Mouse (Mus musculus): ENCODE data around the gene Zfp169. TPM values are rescaled to one million over a fixed set of nuclear protein-coding genes. Genes with fewer than 3 reads are reported as not detected.

Zfp169 gene
- polyA plus RNA-seq, 1 experiment = 15.2 TPM

- Histone ChIP-seq H3K27ac (ENCODE audit: insufficient read depth, low read length) (no peak overlapping the region), H3K4me3 (replicated peaks; ENCODE audit: insufficient read depth, low read depth, low read length) (no peak overlapping the region), H3K27me3 (ENCODE audit: control insufficient read depth, insufficient read depth, low read length) (no peaks in the 10 kb centered on the region), H3K4me1 (ENCODE audit: control insufficient read depth, insufficient read depth, low read length) (peaks cover 6% of the 10 kb centered on the region; the same call in 1 of the 2 replicates)
- DNase-seq = no peak
- TF ChIP-seq POLR2A (IDR thresholded peaks at IDR 0.05; ENCODE audit: borderline replicate concordance, insufficient read depth, low read length) (no peak), CTCF (IDR thresholded peaks at IDR 0.05; ENCODE audit: borderline replicate concordance, insufficient read depth, low read depth, low read length) (no peak)
- 92% methylated on average over 5 of the region's 5 CpGs for WGBS
These were observed 10.8 kb downstream of the Zfp169 start for GRCm38 (mm10) chr13:48502422-48502821.

- Histone ChIP-seq H3K27me3 (ENCODE audit: control insufficient read depth, insufficient read depth, low read length) (no peaks in the 10 kb centered on the region), H3K27ac (ENCODE audit: insufficient read depth, low read length) (no peak overlapping the region), H3K4me3 (replicated peaks; ENCODE audit: insufficient read depth, low read depth, low read length) (no peak overlapping the region), H3K4me1 (ENCODE audit: control insufficient read depth, insufficient read depth, low read length) (peaks cover 4% of the 10 kb centered on the region; the same call in 1 of the 2 replicates)
- no peak for DNase-seq
- 54% methylated on average over 4 of the region's 4 CpGs for WGBS
- TF ChIP-seq POLR2A (IDR thresholded peaks at IDR 0.05; ENCODE audit: borderline replicate concordance, insufficient read depth, low read length) = no peak
- no peak for TF ChIP-seq CTCF (IDR thresholded peaks at IDR 0.05; ENCODE audit: borderline replicate concordance, insufficient read depth, low read depth, low read length)
These were observed 14.6 kb downstream of the Zfp169 start for GRCm38 (mm10) chr13:48498676-48499075.

DNA sequence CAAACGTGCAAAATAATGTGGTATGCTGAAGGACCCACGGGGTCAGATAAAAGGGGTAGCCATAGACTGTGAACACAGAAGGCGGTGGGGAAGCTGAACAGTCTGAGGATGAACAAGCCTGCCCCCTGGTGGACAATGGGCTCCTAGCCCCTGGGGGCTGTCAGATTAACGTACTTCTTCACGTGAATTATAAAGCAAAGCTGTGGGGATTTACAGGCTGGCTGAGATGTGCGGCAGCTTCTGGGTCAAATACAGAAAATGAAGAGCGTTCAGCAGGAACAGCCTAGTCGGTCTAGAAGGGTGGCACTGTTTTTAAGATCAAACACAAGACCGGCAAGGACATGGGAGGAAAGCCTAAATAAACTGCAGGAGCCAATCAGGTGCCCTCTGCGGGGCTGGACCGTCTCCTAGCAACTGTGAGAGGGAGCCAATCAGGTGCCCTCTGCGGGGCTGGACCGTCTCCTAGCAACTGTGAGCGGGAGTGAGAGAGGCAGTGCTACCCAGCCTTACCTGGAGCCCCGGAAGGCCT is 15.5 kb downstream of the Zfp169 start:
- peak overlapping the region; percentile 38 for H3K4me3 ChIP-seq (replicated peaks; ENCODE audit: insufficient read depth, low read depth, low read length)

GRCm38 (mm10) chr13:48493183-48493582 is 20.1 kb downstream of the Zfp169 start:
- Histone ChIP-seq H3K27ac (ENCODE audit: insufficient read depth, low read length) (no peak overlapping the region), H3K27me3 (ENCODE audit: control insufficient read depth, insufficient read depth, low read length) (no peaks in the 10 kb centered on the region), H3K4me1 (ENCODE audit: control insufficient read depth, insufficient read depth, low read length) (peaks cover 4% of the 10 kb centered on the region; the same call in 1 of the 2 replicates), H3K4me3 (replicated peaks; ENCODE audit: insufficient read depth, low read depth, low read length) (no peak overlapping the region)
- no peak for DNase-seq
- TF ChIP-seq CTCF (IDR thresholded peaks at IDR 0.05; ENCODE audit: borderline replicate concordance, insufficient read depth, low read depth, low read length) = no peak
- TF ChIP-seq POLR2A (IDR thresholded peaks at IDR 0.05; ENCODE audit: borderline replicate concordance, insufficient read depth, low read length) = no peak
- WGBS = 58% methylated on average over 5 of the region's 5 CpGs

More for the DNA sequence above, 15.5 kb downstream of the Zfp169 start:
- TF ChIP-seq POLR2A (IDR thresholded peaks at IDR 0.05; ENCODE audit: borderline replicate concordance, insufficient read depth, low read length) (no peak), CTCF (IDR thresholded peaks at IDR 0.05; ENCODE audit: borderline replicate concordance, insufficient read depth, low read depth, low read length) (peak; percentile 73)
- Histone ChIP-seq H3K4me1 (ENCODE audit: control insufficient read depth, insufficient read depth, low read length) (peaks cover 4% of the 10 kb centered on the region; the same call in 1 of the 2 replicates), H3K27ac (ENCODE audit: insufficient read depth, low read length) (no peak overlapping the region), H3K27me3 (ENCODE audit: control insufficient read depth, insufficient read depth, low read length) (no peaks in the 10 kb centered on the region)
- DNase-seq = peak; percentile 40 to 52
- WGBS = 12% methylated on average over 15 of the region's 15 CpGs

DNA sequence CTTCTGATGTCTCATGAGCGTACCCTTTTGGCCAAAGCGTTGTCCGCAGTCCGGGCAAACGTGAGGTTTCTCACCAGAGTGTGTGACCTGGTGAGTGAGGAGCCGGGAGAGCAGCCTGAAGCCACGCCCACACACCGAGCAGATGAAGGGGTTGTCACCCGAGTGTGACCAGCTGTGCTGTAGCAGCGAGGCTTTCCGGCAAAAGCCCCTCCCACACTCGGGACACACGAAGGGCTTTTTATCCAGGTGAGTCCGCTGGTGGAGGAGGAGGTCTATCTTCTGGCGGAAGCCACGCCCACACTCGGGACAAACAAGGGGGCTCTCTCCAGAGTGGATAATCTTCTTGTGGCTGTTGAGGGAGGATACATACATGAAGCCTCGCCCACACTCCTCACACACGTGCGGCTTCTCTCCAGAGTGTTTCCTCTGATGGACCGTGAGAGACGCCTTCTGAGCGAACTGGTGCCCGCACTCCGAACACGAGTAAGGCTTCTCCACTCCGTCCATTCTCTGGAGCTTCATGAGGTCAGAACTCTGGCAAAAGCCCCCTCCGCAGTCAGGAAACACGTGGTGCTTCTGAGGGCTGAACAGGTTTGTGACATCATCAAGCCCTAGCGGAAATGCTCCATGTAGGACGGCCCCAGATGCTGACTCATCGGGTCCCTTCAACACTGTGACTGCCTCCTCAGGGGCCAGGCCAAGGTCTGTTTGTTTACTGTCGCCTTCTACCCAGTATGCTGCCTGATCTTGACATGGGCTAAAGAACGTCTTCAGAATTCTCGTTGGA is 22.7 kb downstream of the Zfp169 start:
- H3K27me3 ChIP-seq (ENCODE audit: control insufficient read depth, insufficient read depth, low read length) = no peaks in the 10 kb centered on the region
- no peak overlapping the region for H3K4me3 ChIP-seq (replicated peaks; ENCODE audit: insufficient read depth, low read depth, low read length)
- no peaks in the 10 kb centered on the region for H3K4me1 ChIP-seq (ENCODE audit: control insufficient read depth, insufficient read depth, low read length)
- DNase-seq = no peak
- no peak overlapping the region for H3K27ac ChIP-seq (ENCODE audit: insufficient read depth, low read length)
- 86% methylated on average over 35 of the region's 35 CpGs for WGBS
- TF ChIP-seq CTCF (IDR thresholded peaks at IDR 0.05; ENCODE audit: borderline replicate concordance, insufficient read depth, low read depth, low read length) (no peak), POLR2A (IDR thresholded peaks at IDR 0.05; ENCODE audit: borderline replicate concordance, insufficient read depth, low read length) (no peak)

DNA sequence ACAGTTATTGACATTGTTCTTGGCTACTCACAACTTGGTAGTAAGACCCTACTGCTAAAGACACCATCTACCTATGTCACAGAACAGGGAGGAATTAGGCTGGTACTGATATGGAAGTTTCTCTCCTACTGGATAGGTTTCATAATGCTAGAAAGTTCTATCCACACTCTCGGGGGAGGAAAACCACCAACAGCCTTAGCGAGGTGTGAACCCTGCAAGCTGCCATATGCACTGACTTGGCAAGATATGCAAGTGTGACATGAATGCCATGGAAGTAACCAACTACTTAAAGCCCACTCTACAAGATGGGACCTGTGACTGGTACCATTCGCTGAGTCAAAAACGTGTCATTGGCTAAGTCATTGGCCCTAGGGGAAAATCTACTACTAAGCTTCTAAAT is 29.6 kb downstream of the Zfp169 start:
- Histone ChIP-seq H3K4me3 (replicated peaks; ENCODE audit: insufficient read depth, low read depth, low read length) (no peak overlapping the region), H3K4me1 (ENCODE audit: control insufficient read depth, insufficient read depth, low read length) (no peaks in the 10 kb centered on the region), H3K27me3 (ENCODE audit: control insufficient read depth, insufficient read depth, low read length) (no peaks in the 10 kb centered on the region), H3K27ac (ENCODE audit: insufficient read depth, low read length) (no peak overlapping the region)
- DNase-seq = no peak
- TF ChIP-seq CTCF (IDR thresholded peaks at IDR 0.05; ENCODE audit: borderline replicate concordance, insufficient read depth, low read depth, low read length) = no peak
- no peak for TF ChIP-seq POLR2A (IDR thresholded peaks at IDR 0.05; ENCODE audit: borderline replicate concordance, insufficient read depth, low read length)
- 86% methylated on average over 4 of the region's 4 CpGs for WGBS

DNA sequence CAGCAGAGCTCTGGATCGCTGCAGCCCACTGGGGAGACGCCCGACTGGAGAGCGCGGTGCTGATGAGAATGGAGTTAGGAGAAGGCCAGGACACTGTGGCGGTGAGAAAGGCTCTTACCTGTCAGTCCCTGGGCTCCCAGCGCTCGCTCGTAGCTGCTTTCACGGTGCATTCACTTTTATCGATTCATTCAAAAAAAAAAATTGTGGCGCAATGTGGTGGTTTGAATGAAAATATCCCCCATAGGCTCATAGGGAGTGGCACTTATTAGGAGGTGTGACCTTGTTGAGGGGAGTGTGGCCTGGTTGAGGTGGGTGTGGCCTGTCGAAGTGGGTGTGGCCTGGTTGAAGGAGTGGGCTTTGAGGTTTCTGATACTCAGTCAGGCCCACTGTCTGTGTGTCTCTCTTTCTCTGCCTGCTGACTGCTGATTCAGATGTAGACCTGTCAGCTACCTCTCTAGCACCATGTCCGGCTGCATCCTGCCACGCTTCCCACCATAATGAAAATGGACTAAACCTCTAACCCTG is 44.5 kb downstream of the Zfp169 start:
- 43% methylated on average over 15 of the region's 15 CpGs for WGBS
- TF ChIP-seq POLR2A (IDR thresholded peaks at IDR 0.05; ENCODE audit: borderline replicate concordance, insufficient read depth, low read length) (no peak), CTCF (IDR thresholded peaks at IDR 0.05; ENCODE audit: borderline replicate concordance, insufficient read depth, low read depth, low read length) (no peak)

More for the DNA sequence above, 44.5 kb downstream of the Zfp169 start:
- DNase-seq = no peak
- Histone ChIP-seq H3K27ac (ENCODE audit: insufficient read depth, low read length) (no peak overlapping the region), H3K4me3 (replicated peaks; ENCODE audit: insufficient read depth, low read depth, low read length) (no peak overlapping the region), H3K4me1 (ENCODE audit: control insufficient read depth, insufficient read depth, low read length) (no peaks in the 10 kb centered on the region), H3K27me3 (ENCODE audit: control insufficient read depth, insufficient read depth, low read length) (no peaks in the 10 kb centered on the region)
